Mouse (Mus musculus) lung, embryonic 15.5 days (tissue): Measurements from ENCODE around the gene Hmgb1. TPM values are rescaled to one million over a fixed set of nuclear protein-coding genes. Genes with fewer than 3 reads are reported as not detected.
A peak's percentile ranks its signal among the peaks of the same experiment; 100 is the strongest.
"Not testable (repeated sequence)": the region's sequence is repeated elsewhere in the genome, so short reads cannot be mapped to it uniquely, and the experiment has no call there.

Experiments
- ATAC-seq: fragments of 200-750 bp; cut with Nextera tagmentation; 2 replicates; pipeline ENCODE4 v1.8.0; 2017; ENCODE audit warnings: moderate number of reproducible peaks, borderline replicate concordance; ENCODE audit not compliant: low FRiP score, low TSS enrichment; ENCODE audit errors: extremely low read depth
- H3K27ac ChIP-seq: fragments of 300-500 bp; sonication (generic); 2 replicates; pipeline ENCODE4 v1.5.1; 2015; ENCODE audit warnings: moderate library complexity, mild to moderate bottlenecking, inconsistent platforms
- H3K27me3 ChIP-seq: fragments of 300-500 bp; sonication (generic); 2 replicates; pipeline ENCODE4 v1.6.1; 2015; ENCODE audit warnings: inconsistent platforms
- H3K36me3 ChIP-seq: fragments of 300-500 bp; sonication (generic); 2 replicates; pipeline ENCODE4 v1.6.1; 2015; ENCODE audit warnings: inconsistent platforms
- H3K4me1 ChIP-seq: fragments of 300-500 bp; sonication (generic); 2 replicates; pipeline ENCODE4 v1.6.1; 2015; ENCODE audit warnings: inconsistent platforms
- H3K4me2 ChIP-seq: fragments of 300-500 bp; sonication (generic); 2 replicates; pipeline ENCODE4 v1.6.1; 2015; ENCODE audit warnings: inconsistent platforms, mild to moderate bottlenecking, moderate library complexity
- H3K4me3 ChIP-seq: fragments of 300-500 bp; sonication (generic); 2 replicates; pipeline ENCODE4 v1.5.1; 2015; ENCODE audit warnings: mild to moderate bottlenecking, inconsistent platforms
- H3K9ac ChIP-seq: fragments of 300-500 bp; sonication (generic); 2 replicates; pipeline ENCODE4 v1.6.1; 2015; ENCODE audit warnings: inconsistent platforms
- H3K9me3 ChIP-seq: fragments of 300-500 bp; sonication (generic); 2 replicates; pipeline ENCODE4 v1.6.1; 2016; ENCODE audit warnings: inconsistent platforms
- WGBS: fragments of 180-500 bp; shearing (Covaris S2); methylation state at CpG from one replicate; pipeline ENCODE4 v1.1.7; 2015; 5-methylcytosine and 5-hydroxymethylcytosine counted together
- polyA plus RNA-seq: library from polyadenylated mRNA; unstranded; fragments of >200 nt; fragmentation: Nextera tagmentation; extraction: Ambion mirVana; gene quantifications from 2 replicates; pipeline ENCODE4 v1.2.1, GENCODE M21; 2015

The Hmgb1 gene
- polyA plus RNA-seq, 1 experiment from 2014 or later: 1,537 TPM

GRCm38 (mm10) chr5:149140336-149140735 is 44.0 kb downstream of the Hmgb1 start:
- no peaks in the 10 kb centered on the region for H3K27me3 ChIP-seq

GRCm38 (mm10) chr5:149138087-149138486 is 46.2 kb downstream of the Hmgb1 start:
- not testable (repeated sequence) for H3K36me3 ChIP-seq, H3K27me3 ChIP-seq, H3K4me2 ChIP-seq, H3K9ac ChIP-seq, H3K27ac ChIP-seq, H3K4me3 ChIP-seq, H3K9me3 ChIP-seq, ATAC-seq, H3K4me1 ChIP-seq
- 87% methylated on average over 6 of the region's 6 CpGs for WGBS

More at GRCm38 (mm10) chr5:149140336-149140735, 44.0 kb downstream of the Hmgb1 start:
- H3K27ac ChIP-seq: no peak overlapping the region
- H3K4me1 ChIP-seq: 0 out of 2 replicates have a peak, but pooled peaks cover 2% of the 10 kb centered on the region
- no peak for ATAC-seq
- no peak overlapping the region for H3K4me2 ChIP-seq
- WGBS: 61% methylated on average over 9 of the region's 9 CpGs
- H3K9ac ChIP-seq: no peak overlapping the region
- H3K4me3 ChIP-seq: no peak overlapping the region
- H3K9me3 ChIP-seq: no peaks in the 10 kb centered on the region
- no peaks in the 10 kb centered on the region for H3K36me3 ChIP-seq

GRCm38 (mm10) chr5:149137447-149137846 is 46.8 kb downstream of the Hmgb1 start:
- Histone ChIP-seq H3K36me3 (no peaks in the 10 kb centered on the region), H3K9me3 (no peaks in the 10 kb centered on the region), H3K4me2 (no peak overlapping the region), H3K4me1 (0 out of 2 replicates have a peak, but pooled peaks cover 2% of the 10 kb centered on the region), H3K27me3 (no peaks in the 10 kb centered on the region), H3K27ac (no peak overlapping the region), H3K4me3 (no peak overlapping the region), H3K9ac (no peak overlapping the region)
- no peak for ATAC-seq
- WGBS: 34% methylated on average over 3 of the region's 3 CpGs

- Histone ChIP-seq H3K27me3 (no peaks in the 10 kb centered on the region), H3K4me2 (no peak overlapping the region), H3K9me3 (no peaks in the 10 kb centered on the region), H3K4me3 (no peak overlapping the region), H3K36me3 (no peaks in the 10 kb centered on the region), H3K9ac (no peak overlapping the region), H3K4me1 (0 out of 2 replicates have a peak, but pooled peaks cover 2% of the 10 kb centered on the region), H3K27ac (no peak overlapping the region)
- 51% methylated on average over 4 of the region's 4 CpGs for WGBS
- ATAC-seq: peak; percentile 49; the same call in 1 of the 2 replicates
These were observed 47.3 kb downstream of the Hmgb1 start for GRCm38 (mm10) chr5:149136933-149137365.

GRCm38 (mm10) chr5:149135455-149136354 is 48.6 kb downstream of the Hmgb1 start:
- no peak overlapping the region for H3K4me2 ChIP-seq

GRCm38 (mm10) chr5:149134751-149135454 is 49.4 kb downstream of the Hmgb1 start:
- Histone ChIP-seq H3K27ac (no peak overlapping the region), H3K36me3 (no peaks in the 10 kb centered on the region), H3K9me3 (no peaks in the 10 kb centered on the region), H3K27me3 (no peaks in the 10 kb centered on the region), H3K4me1 (0 out of 2 replicates have a peak, but pooled peaks cover 2% of the 10 kb centered on the region), H3K9ac (no peak overlapping the region), H3K4me2 (no peak overlapping the region), H3K4me3 (no peak overlapping the region)
- no peak for ATAC-seq
- WGBS: 65% methylated on average over 10 of the region's 10 CpGs

More at GRCm38 (mm10) chr5:149135455-149136354, 48.6 kb downstream of the Hmgb1 start:
- 78% methylated on average over 10 of the region's 10 CpGs for WGBS
- Histone ChIP-seq H3K27ac (no peak overlapping the region), H3K36me3 (no peaks in the 10 kb centered on the region), H3K9me3 (no peaks in the 10 kb centered on the region), H3K27me3 (no peaks in the 10 kb centered on the region), H3K4me3 (no peak overlapping the region), H3K4me1 (0 out of 2 replicates have a peak, but pooled peaks cover 2% of the 10 kb centered on the region), H3K9ac (no peak overlapping the region)
- no peak for ATAC-seq

GRCm38 (mm10) chr5:149128473-149128872 is 55.8 kb downstream of the Hmgb1 start:
- Histone ChIP-seq H3K4me2 (no peak overlapping the region), H3K9me3 (no peaks in the 10 kb centered on the region), H3K36me3 (no peaks in the 10 kb centered on the region), H3K27ac (no peak overlapping the region), H3K27me3 (no peaks in the 10 kb centered on the region), H3K4me3 (no peak overlapping the region), H3K9ac (no peak overlapping the region), H3K4me1 (no peaks in the 10 kb centered on the region)
- peak; percentile 67; the same call in 1 of the 2 replicates for ATAC-seq
- WGBS: 53% methylated on average over 15 of the region's 15 CpGs

GRCm38 (mm10) chr5:149123795-149124194 is 60.5 kb downstream of the Hmgb1 start:
- no peaks in the 10 kb centered on the region for H3K9me3 ChIP-seq
- no peak overlapping the region for H3K9ac ChIP-seq
- no peak overlapping the region for H3K4me2 ChIP-seq
- H3K4me3 ChIP-seq: no peak overlapping the region
- no peak for ATAC-seq
- no peak overlapping the region for H3K27ac ChIP-seq
- H3K27me3 ChIP-seq: no peaks in the 10 kb centered on the region
- no peaks in the 10 kb centered on the region for H3K36me3 ChIP-seq
- 86% methylated on average over 6 of the region's 6 CpGs for WGBS
- no peaks in the 10 kb centered on the region for H3K4me1 ChIP-seq

GRCm38 (mm10) chr5:149119341-149119881 is 64.9 kb downstream of the Hmgb1 start:
- Histone ChIP-seq H3K36me3 (no peaks in the 10 kb centered on the region), H3K4me2 (no peak overlapping the region), H3K9me3 (no peaks in the 10 kb centered on the region), H3K27ac (no peak overlapping the region), H3K4me3 (no peak overlapping the region), H3K4me1 (no peaks in the 10 kb centered on the region), H3K9ac (no peak overlapping the region), H3K27me3 (no peaks in the 10 kb centered on the region)
- 63% methylated on average over 16 of the region's 16 CpGs for WGBS
- no peak for ATAC-seq

- H3K9me3 ChIP-seq: no peaks in the 10 kb centered on the region
- ATAC-seq: no peak
- H3K27ac ChIP-seq: no peak overlapping the region
- H3K4me2 ChIP-seq: no peak overlapping the region
- no peaks in the 10 kb centered on the region for H3K36me3 ChIP-seq
- no peak overlapping the region for H3K4me3 ChIP-seq
- H3K4me1 ChIP-seq: no peaks in the 10 kb centered on the region
- no peak overlapping the region for H3K9ac ChIP-seq
- H3K27me3 ChIP-seq: no peaks in the 10 kb centered on the region
- WGBS: 40% methylated on average over 7 of the region's 7 CpGs
These were observed 66.3 kb downstream of the Hmgb1 start for GRCm38 (mm10) chr5:149117815-149118547.

GRCm38 (mm10) chr5:149114587-149114986 is 69.7 kb downstream of the Hmgb1 start:
- 72% methylated on average over 9 of the region's 9 CpGs for WGBS
- no peaks in the 10 kb centered on the region for H3K4me1 ChIP-seq
- H3K9me3 ChIP-seq: no peaks in the 10 kb centered on the region
- H3K9ac ChIP-seq: no peak overlapping the region
- no peaks in the 10 kb centered on the region for H3K36me3 ChIP-seq
- H3K4me2 ChIP-seq: no peak overlapping the region
- no peak for ATAC-seq
- H3K27ac ChIP-seq: no peak overlapping the region
- no peak overlapping the region for H3K4me3 ChIP-seq
- H3K27me3 ChIP-seq: no peaks in the 10 kb centered on the region
